Mouse (Mus musculus) Muller cell, postnatal 12 days (primary cell): ENCODE measurements at regions not wholly inside any gene's neighbourhood (a gene's known extent, or its start where the extent isn't known, plus 50 kb on each side); places are given as distances from the start of the nearest gene placed in this dataset.

ENCODE experiments used
- DNase-seq: peaks from one replicate; pipeline ENCODE4 v3.0.0-alpha.2; 2015; ENCODE audit errors: inconsistent ontology term

- DNase-seq = no peak
Observed at GRCm38 (mm10) chr14:18127385-18127784, 111.5 kb downstream of the Nr1d2 start.

GRCm38 (mm10) chr14:18106901-18107789 lies 131.8 kb downstream of the Nr1d2 start:
- peak; percentile 17 for DNase-seq

GRCm38 (mm10) chr14:18105606-18106005 lies 133.3 kb downstream of the Nr1d2 start:
- DNase-seq = peak; percentile 42

- DNase-seq = no peak
Observed at GRCm38 (mm10) chr14:18100195-18100594, 138.7 kb downstream of the Nr1d2 start.
